Mouse (Mus musculus): ENCODE results near the gene Hist1h3i.

DNA sequence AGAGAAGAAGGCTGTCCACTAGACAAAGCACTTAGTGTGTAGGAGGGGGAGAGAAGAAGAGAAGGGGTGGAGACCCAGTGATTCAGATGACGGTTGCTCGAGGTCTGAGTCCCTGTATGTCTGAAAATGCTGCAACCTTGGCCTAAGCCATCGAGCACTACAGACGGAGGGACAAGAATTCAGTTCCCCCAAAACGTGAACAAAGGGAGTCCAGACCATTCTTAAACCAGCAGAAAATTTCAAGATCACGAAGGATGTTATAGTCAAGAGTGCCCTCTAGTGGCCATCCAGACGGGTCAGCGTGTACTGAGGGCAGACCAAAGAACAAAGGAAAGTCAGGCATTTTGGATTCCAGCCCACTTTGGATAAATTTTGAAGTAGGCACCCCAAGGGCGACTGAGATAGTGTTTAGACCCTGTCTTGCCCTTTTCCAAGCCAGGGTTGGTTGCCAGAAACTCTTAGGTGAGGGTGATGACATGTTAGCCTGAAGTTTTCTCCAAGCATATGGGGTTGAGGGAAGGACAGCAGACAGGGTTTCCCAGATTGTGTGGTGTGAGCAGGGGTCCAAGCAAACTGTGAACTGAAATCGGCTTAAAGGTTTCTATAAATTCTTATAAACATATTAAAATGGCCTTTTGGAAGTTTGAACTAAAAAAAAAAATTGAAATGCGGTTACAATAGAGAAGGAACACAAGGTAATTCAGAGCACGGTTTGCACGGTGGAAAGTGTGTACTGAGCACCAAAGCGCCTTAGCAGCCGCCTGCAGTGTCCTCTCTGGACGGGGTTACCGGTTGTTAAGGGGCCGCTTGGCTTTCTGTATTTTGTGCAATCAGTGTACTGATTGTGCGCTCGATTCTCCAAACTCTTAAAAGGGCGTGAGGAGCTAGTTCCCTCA lies 48.9 kb downstream of the Hist1h3i start:
- TF ChIP-seq CTCF (IDR thresholded peaks at IDR 0.05; ENCODE audit: low read depth) = peak; percentile 86
- TF ChIP-seq EP300 (IDR thresholded peaks at IDR 0.05; ENCODE audit: low read depth) = no peak
